Mouse (Mus musculus) heart, embryonic 12.5 days (tissue): ENCODE data around the gene Nfib. TPM values are rescaled to one million over a fixed set of nuclear protein-coding genes. Genes with fewer than 3 reads are reported as not detected.

Experiments
- ATAC-seq: fragments of 200-750 bp; cut with Nextera tagmentation; 2 replicates; pipeline ENCODE4 v1.8.0; 2017; ENCODE audit warnings: moderate TSS enrichment, moderate library complexity; ENCODE audit not compliant: insufficient number of reproducible peaks, low FRiP score
- H3K27ac ChIP-seq: fragments of 300-500 bp; sonication (generic); 2 replicates; pipeline ENCODE4 v1.5.1; 2016; ENCODE audit warnings: mild to moderate bottlenecking, moderate library complexity; ENCODE audit not compliant: poor library complexity, severe bottlenecking
- H3K27me3 ChIP-seq: fragments of 300-500 bp; sonication (generic); replicated peaks from 2 replicates; pipeline ENCODE4 v1.6.1; 2016; ENCODE audit warnings: mild to moderate bottlenecking, moderate library complexity
- H3K36me3 ChIP-seq: fragments of 300-500 bp; sonication (generic); 2 replicates; pipeline ENCODE4 v1.6.1; 2016; ENCODE audit warnings: mild to moderate bottlenecking, moderate library complexity
- H3K4me1 ChIP-seq: fragments of 300-500 bp; sonication (generic); replicated peaks from 2 replicates; pipeline ENCODE4 v1.6.1; 2016; ENCODE audit warnings: mild to moderate bottlenecking
- H3K4me2 ChIP-seq: fragments of 300-500 bp; sonication (generic); 2 replicates; pipeline ENCODE4 v1.6.1; 2016; ENCODE audit warnings: mild to moderate bottlenecking, moderate library complexity
- H3K4me3 ChIP-seq: fragments of 300-500 bp; sonication (generic); 2 replicates; pipeline ENCODE4 v1.5.1; 2016; ENCODE audit warnings: mild to moderate bottlenecking
- H3K9ac ChIP-seq: fragments of 300-500 bp; sonication (generic); 2 replicates; pipeline ENCODE4 v1.6.1; 2016; ENCODE audit warnings: mild to moderate bottlenecking, moderate library complexity
- H3K9me3 ChIP-seq: fragments of 300-500 bp; sonication (generic); replicated peaks from 2 replicates; pipeline ENCODE4 v1.6.1; 2016; ENCODE audit warnings: mild to moderate bottlenecking, moderate library complexity
- WGBS: fragments of 180-500 bp; shearing (Covaris S2); methylation state at CpG from one replicate; pipeline ENCODE4 v1.1.7; 2016; 5-methylcytosine and 5-hydroxymethylcytosine counted together
- polyA plus RNA-seq: library from polyadenylated mRNA; unstranded; fragments of >200 nt; fragmentation: Nextera tagmentation; extraction: Ambion mirVana; gene quantifications from 2 replicates; pipeline ENCODE4 v1.2.1, GENCODE M21; 2016

The Nfib gene
- polyA plus RNA-seq, 1 experiment from 2014 or later, result 57.5 TPM

DNA sequence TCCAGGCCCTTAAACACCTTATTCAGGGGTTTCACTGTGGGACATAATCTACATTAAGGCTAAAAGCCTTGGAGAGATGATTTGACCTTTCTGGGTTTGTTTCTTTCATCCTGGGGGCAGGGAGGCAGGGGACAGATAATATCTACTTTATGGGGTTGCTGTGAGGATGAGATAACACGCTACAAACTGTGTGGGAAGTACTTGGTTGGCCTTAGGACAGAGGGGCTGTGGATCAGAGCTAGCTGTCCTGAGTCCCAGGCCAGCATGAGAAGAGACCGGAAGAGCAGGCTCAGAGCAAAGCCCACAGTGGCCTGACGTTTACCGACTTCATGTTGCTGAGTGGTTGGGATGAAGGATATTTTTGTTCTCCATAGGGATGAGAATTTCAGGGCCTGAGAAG is 81.7 kb downstream of the Nfib start:
- H3K27me3 ChIP-seq, result no peaks in the 10 kb centered on the region
- no peak overlapping the region for H3K4me2 ChIP-seq
- no peak overlapping the region for H3K27ac ChIP-seq
- 49% methylated on average over 4 of the region's 4 CpGs for WGBS
- H3K4me1 ChIP-seq, result peaks cover 35% of the 10 kb centered on the region
- no peak overlapping the region for H3K4me3 ChIP-seq
- no peak for ATAC-seq
- no peak overlapping the region for H3K9ac ChIP-seq
- no peaks in the 10 kb centered on the region for H3K36me3 ChIP-seq
- no peaks in the 10 kb centered on the region for H3K9me3 ChIP-seq

DNA sequence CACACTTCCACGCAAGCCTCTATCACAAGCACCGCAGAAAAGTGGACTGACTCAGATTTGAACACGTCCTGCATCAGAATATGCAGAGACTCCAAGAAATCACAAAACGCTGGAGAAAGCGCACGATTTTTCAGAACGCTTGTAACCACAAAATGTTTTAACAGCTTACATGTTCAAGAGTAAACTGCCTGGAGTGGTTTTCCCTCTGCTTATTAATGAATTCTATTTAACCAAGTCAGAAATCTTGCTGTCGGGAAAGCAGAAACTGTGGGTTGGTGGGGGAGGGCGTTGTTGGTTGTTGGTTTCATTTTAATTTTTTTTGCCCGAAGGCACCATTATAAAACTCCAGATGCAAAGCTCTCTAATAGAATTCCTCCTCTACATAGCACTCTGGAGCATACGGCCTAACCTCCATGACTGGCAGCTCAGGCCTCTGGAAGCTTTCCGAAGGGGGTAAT is 82.4 kb downstream of the Nfib start:
- Histone ChIP-seq H3K4me2 (peak overlapping the region; percentile 45; the same call in 1 of the 2 replicates), H3K27ac (peak overlapping the region; percentile 82), H3K4me1 (peaks cover 39% of the 10 kb centered on the region), H3K27me3 (no peaks in the 10 kb centered on the region), H3K36me3 (no peaks in the 10 kb centered on the region), H3K9me3 (no peaks in the 10 kb centered on the region), H3K4me3 (no peak overlapping the region), H3K9ac (no peak overlapping the region)
- 76% methylated on average over 12 of the region's 12 CpGs for WGBS
- no peak; the same call in 1 of the 2 replicates for ATAC-seq

DNA sequence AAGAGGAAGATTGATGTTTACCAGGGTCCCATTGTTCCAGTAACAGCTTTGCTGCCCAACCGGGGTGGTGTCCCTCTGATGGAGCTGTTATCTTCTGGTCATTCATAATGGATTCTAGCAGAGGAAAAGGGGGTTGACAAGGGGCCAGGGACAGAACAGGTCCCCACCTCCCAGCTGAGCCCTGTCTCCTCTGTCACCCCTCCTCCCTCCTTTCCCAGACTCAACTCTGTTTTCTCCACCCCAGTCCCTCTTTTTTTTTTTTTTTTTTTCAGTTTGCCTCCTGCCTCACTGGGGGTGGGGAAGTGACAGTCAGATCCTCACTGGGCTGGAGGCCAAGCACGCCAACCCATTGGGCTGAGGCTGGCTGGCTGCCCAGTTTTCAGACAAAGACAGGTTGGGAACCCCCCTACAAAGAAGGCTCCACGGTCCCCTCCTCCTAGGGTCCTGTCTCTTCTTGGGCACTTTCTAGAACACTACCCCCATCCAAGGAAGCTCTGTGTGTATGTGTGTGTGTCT is 83.2 kb downstream of the Nfib start:
- ATAC-seq, result peak; percentile 89
- H3K4me3 ChIP-seq, result no peak overlapping the region
- peaks cover 46% of the 10 kb centered on the region for H3K4me1 ChIP-seq
- no peaks in the 10 kb centered on the region for H3K36me3 ChIP-seq
- peak overlapping the region; percentile 45 for H3K4me2 ChIP-seq
- H3K27me3 ChIP-seq, result no peaks in the 10 kb centered on the region
- WGBS, result 3% methylated on average over 3 of the region's 3 CpGs
- H3K9me3 ChIP-seq, result no peaks in the 10 kb centered on the region
- H3K27ac ChIP-seq, result peak overlapping the region; percentile 82
- H3K9ac ChIP-seq, result no peak overlapping the region

DNA sequence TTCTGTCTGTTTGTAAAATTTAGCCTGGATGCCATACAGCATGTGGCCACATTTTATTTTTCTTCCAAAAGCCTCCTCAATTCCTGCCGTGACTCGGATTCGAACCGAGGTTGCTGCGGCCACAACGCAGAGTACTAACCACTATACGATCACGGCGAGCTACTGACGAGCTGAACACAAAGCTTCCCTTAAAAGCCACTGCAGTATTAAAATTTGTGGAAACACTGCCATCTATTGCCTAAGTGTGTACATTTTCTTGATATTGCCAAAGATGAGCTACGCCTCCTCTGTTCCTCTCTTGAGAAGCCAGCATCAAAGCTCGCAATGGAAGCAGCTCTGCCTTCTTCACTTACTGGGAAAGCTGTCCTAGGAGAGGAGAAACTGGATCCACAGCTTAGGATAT is 86.0 kb downstream of the Nfib start:
- WGBS, result 56% methylated on average over 12 of the region's 12 CpGs
- Histone ChIP-seq H3K36me3 (no peaks in the 10 kb centered on the region), H3K4me3 (no peak overlapping the region), H3K9ac (no peak overlapping the region), H3K27ac (no peak overlapping the region), H3K4me1 (peaks cover 50% of the 10 kb centered on the region), H3K27me3 (no peaks in the 10 kb centered on the region), H3K4me2 (no peak overlapping the region), H3K9me3 (no peaks in the 10 kb centered on the region)
- ATAC-seq, result no peak

DNA sequence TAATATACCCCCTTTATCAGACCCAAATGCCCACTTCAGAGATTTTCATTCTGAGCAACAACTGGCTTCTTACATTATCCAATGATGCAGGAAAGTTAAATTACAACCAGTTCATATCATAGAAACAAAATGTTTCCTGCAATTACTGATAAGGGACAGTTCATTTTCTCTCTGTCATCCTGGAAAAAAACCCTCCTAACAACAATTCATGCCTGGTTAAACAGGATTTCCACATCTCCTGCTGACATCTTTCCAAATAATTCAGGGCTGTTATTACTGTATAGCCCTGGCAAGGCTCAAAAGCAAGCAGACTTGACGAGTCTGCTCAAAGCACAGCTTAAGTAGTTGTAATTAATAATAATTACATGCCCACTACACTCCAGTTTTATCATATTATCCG is 86.5 kb downstream of the Nfib start:
- no peak for ATAC-seq
- WGBS, result 60% methylated on average over 2 of the region's 2 CpGs
- H3K4me2 ChIP-seq, result no peak overlapping the region

DNA sequence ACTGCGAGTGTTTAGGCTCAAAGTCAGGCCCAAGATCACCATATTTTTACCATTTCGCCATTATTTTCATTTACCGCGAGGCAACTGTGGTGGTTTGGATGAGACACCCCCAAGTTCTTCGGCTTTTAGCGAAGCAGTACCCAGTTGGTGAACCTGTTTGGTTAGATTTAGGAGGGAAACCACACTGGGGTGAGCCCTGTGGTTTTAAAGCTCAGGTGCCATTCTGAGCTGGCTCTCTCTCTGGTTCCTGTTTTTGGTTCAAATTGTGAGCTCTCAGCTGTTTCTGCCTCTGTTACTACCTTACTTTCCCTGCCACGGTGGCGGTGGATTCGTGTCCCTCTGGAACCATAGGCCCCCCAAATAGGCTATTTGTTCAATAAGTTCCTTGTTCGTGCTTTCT is 88.3 kb downstream of the Nfib start:
- Histone ChIP-seq H3K4me3 (no peak overlapping the region), H3K36me3 (no peaks in the 10 kb centered on the region), H3K9ac (no peak overlapping the region), H3K4me1 (peaks cover 32% of the 10 kb centered on the region), H3K4me2 (no peak overlapping the region), H3K27ac (no peak overlapping the region), H3K9me3 (no peaks in the 10 kb centered on the region), H3K27me3 (no peaks in the 10 kb centered on the region)
- ATAC-seq, result no peak
- WGBS, result 86% methylated on average over 10 of the region's 10 CpGs

More for the DNA sequence above, 86.5 kb downstream of the Nfib start:
- H3K9ac ChIP-seq, result no peak overlapping the region
- peaks cover 49% of the 10 kb centered on the region for H3K4me1 ChIP-seq
- H3K27me3 ChIP-seq, result no peaks in the 10 kb centered on the region
- no peaks in the 10 kb centered on the region for H3K9me3 ChIP-seq
- no peak overlapping the region for H3K4me3 ChIP-seq
- no peak overlapping the region for H3K27ac ChIP-seq
- no peaks in the 10 kb centered on the region for H3K36me3 ChIP-seq

DNA sequence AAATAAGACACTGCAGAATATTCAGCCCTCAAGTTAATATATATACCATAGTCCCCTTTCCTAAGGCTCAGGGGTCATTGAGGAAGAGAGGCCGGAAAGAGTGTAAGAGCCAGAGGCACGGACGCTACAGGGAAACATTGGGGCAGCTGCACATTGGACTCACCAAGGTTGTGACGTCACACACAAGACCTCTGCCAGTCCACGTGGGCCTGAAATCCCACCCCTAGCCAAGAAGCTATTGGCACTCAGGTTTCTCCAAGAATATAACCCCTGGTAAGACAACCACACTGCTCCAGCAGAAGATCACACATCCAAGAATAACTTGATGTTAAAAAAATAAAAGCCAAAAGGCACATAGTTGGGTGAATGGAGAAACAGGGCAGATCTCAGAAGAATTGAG is 89.8 kb downstream of the Nfib start:
- Histone ChIP-seq H3K4me1 (peaks cover 17% of the 10 kb centered on the region), H3K36me3 (no peaks in the 10 kb centered on the region), H3K9me3 (no peaks in the 10 kb centered on the region), H3K4me3 (no peak overlapping the region), H3K9ac (no peak overlapping the region), H3K27ac (no peak overlapping the region), H3K4me2 (no peak overlapping the region), H3K27me3 (no peaks in the 10 kb centered on the region)
- ATAC-seq, result no peak
- WGBS, result 85% methylated on average over 5 of the region's 5 CpGs

DNA sequence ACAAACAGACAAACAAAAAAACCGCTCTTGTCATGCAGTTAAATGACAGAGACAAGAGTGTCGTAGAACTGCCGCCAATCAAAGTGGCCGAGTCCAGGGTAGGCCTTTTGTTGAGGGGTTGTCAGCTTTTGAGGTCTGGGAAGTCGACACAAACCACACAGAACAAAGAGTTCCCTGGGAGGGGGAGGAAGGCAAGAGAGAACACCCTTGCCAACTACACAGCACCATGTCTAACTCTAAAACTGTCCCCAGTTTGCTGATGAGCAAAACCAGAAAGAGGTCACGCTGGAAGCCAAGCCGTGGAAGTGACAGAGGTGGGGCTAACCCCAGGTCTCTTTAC is 91.1 kb downstream of the Nfib start:
- Histone ChIP-seq H3K4me3 (no peak overlapping the region), H3K9me3 (no peaks in the 10 kb centered on the region), H3K27me3 (no peaks in the 10 kb centered on the region), H3K4me2 (no peak overlapping the region), H3K36me3 (no peaks in the 10 kb centered on the region), H3K4me1 (peaks cover 17% of the 10 kb centered on the region), H3K27ac (no peak overlapping the region), H3K9ac (no peak overlapping the region)
- WGBS, result 35% methylated on average over 7 of the region's 7 CpGs
- ATAC-seq, result peak; percentile 29; the same call in 1 of the 2 replicates

DNA sequence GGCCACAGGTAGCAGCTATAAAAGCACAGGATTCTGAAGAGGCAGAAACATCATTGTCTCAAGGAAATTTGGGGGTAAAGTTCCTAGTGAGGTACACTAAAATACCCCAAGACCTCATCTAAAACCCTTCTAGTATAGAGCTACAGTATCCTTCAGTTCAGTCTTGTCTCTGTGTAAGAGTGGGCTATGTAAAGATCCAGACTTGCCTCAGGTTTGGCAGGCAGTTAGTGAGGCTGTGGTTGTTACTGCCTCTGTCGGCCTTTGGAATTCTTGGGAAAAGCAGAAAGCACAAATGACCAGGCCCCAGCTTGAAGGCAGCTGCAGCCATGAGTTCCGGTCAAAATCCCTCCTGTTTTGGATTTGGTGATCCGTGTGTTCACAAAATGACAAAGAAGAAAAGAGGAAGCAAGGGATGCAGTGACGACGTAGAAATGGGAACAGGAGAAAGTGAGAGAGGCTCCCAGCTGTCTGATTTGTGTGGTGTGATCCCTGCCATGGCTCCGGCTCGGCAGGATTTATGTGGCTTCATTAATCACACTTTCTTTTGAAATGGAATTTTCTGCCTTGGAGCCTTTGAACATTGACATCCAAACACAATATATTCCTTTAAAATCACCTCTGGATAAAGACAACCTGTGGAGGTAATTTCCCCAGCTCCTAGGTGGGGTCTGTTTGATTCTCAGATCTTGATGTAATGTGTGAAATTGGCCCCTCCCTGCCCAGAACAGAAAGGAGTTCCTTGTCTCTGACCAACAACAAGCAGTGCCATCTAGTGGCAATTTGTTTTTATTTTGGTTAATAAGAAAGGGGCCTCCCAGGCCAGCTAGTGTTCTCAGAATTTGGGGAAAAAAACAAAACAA is 91.7 kb downstream of the Nfib start:
- Histone ChIP-seq H3K4me2 (no peak overlapping the region), H3K4me1 (peaks cover 17% of the 10 kb centered on the region), H3K27ac (no peak overlapping the region), H3K4me3 (no peak overlapping the region), H3K9me3 (no peaks in the 10 kb centered on the region), H3K36me3 (no peaks in the 10 kb centered on the region), H3K9ac (no peak overlapping the region), H3K27me3 (no peaks in the 10 kb centered on the region)
- WGBS, result 43% methylated on average over 7 of the region's 7 CpGs
- no peak for ATAC-seq

DNA sequence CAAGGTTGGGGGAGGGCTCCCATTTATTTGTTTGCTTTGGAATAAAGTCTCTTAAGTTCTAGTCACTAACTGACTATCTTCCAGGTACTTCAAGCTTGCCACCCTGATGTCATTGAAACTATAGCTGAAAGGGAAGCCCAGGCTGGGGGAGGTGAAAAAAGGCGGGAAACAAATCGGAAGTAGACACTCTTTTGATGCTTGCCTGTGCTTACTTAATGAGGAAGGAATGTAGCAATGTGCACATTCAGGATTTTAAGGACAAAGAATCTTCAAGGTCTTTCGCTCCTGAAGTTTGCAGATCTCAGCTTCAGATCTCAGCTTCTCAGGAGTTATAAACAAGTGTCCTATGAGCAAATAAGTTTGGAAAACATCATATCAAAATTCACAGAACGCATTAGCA is 95.9 kb downstream of the Nfib start:
- whole genome bisulfite sequencing, result 67% methylated on average over 4 of the region's 4 CpGs

DNA sequence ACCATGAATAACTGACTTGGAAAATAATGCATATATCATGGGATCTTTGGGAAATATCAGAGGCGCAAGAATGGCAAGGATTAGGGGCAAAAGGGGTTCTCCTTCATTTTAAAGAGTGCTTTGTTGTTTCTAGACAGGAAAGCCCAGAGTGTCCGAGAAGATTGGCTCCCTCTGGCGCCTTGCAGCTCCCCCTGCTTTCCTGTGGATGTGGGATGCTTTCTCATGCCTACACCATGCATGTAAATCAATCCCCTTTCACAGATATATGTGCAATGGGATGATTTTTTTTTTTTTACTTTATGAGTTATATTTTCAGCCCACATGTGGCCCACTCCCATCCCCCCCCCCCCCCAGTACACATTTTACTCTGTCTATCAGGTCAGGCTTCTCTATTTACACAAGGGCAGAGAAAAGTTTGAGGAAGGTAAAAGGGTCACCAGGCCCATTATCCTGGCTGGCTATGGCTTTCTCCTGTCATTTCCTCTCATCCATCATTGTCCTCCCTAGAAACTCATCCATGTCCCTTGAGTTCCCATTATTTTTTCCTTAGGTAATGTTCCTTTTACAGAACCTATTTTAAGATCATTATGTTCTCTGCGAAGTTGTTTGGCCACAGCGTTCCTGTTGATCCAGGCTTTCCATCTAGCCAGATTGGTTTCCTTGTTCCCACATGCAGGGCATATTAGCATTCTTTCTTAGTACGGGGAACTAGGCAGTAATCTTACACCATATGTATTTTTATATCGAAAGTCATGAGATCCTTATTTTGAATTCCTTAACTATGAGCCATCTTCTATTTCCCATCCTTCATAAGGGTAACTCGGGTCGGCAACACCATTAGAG is 96.6 kb downstream of the Nfib start:
- no peak overlapping the region for H3K4me2 ChIP-seq
- no peak for ATAC-seq
- WGBS, result 71% methylated on average over 9 of the region's 9 CpGs
- no peak overlapping the region for H3K9ac ChIP-seq
- peaks cover 6% of the 10 kb centered on the region; the same call in 1 of the 2 replicates for H3K4me1 ChIP-seq
- H3K36me3 ChIP-seq, result no peaks in the 10 kb centered on the region
- H3K9me3 ChIP-seq, result no peaks in the 10 kb centered on the region
- no peaks in the 10 kb centered on the region for H3K27me3 ChIP-seq
- H3K4me3 ChIP-seq, result no peak overlapping the region
- H3K27ac ChIP-seq, result no peak overlapping the region

More for the DNA sequence above, 95.9 kb downstream of the Nfib start:
- peaks cover 5% of the 10 kb centered on the region; the same call in 1 of the 2 replicates for H3K4me1 ChIP-seq
- no peaks in the 10 kb centered on the region for H3K36me3 ChIP-seq
- no peak overlapping the region for H3K4me3 ChIP-seq
- ATAC-seq, result no peak
- no peak overlapping the region for H3K27ac ChIP-seq
- no peak overlapping the region for H3K9ac ChIP-seq
- H3K4me2 ChIP-seq, result no peak overlapping the region
- no peaks in the 10 kb centered on the region for H3K27me3 ChIP-seq
- H3K9me3 ChIP-seq, result no peaks in the 10 kb centered on the region
